Mouse (Mus musculus): ENCODE data around the gene Dock2.

The Dock2 gene

GRCm38 (mm10) chr11:34415884-34416618 is 367.6 kb downstream of the Dock2 start:
- no peak for DNase-seq

- no peak for DNase-seq
These were observed 376.8 kb downstream of the Dock2 start for GRCm38 (mm10) chr11:34406850-34407249.

DNA sequence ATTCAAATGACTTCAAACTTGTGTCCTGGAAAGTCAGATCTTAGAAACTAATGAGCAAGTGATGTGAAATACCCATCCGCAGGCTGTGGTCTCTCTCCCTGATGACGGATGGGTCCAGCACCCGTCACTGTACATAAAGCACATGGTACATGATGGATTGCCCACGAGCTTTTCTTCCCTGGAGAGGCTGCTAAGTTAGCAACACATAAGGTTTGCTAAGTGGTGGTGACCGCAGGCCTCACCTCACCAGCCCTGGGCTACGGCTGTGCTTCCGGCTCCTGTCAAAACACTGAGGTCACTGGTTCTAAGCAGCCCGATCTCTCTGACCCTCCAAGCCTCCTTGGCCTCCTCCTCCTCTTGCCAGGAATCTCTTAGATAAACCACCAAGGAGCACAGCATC is 377.4 kb downstream of the Dock2 start:
- no peak for DNase-seq

GRCm38 (mm10) chr11:34405311-34405710 is 378.4 kb downstream of the Dock2 start:
- no peak for DNase-seq

GRCm38 (mm10) chr11:34401343-34401742 is 382.3 kb downstream of the Dock2 start:
- no peak for DNase-seq

- no peak for DNase-seq
These were observed 385.1 kb downstream of the Dock2 start for GRCm38 (mm10) chr11:34398555-34398954.

- DNase-seq = no peak
These were observed 386.0 kb downstream of the Dock2 start for GRCm38 (mm10) chr11:34397661-34398060.

DNA sequence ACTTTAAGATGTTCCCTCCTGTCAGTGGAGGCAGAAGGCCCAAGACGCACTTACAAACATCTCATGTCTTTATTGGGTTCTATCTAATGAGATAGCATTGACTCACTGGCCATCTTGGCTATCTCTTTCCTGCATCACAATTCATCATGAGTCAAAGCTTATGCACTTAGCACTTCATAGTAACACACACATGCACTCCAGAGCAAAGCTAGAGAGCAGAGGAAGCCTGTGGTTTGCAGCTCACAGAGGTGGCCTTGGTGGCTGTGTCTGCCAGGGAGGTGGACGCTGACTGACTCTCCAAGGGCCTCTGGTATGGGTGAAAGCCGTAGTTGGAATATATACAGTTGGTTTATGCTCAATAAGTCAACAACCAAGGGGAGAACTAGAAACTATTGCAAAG is 387.9 kb downstream of the Dock2 start:
- DNase-seq = no peak

DNA sequence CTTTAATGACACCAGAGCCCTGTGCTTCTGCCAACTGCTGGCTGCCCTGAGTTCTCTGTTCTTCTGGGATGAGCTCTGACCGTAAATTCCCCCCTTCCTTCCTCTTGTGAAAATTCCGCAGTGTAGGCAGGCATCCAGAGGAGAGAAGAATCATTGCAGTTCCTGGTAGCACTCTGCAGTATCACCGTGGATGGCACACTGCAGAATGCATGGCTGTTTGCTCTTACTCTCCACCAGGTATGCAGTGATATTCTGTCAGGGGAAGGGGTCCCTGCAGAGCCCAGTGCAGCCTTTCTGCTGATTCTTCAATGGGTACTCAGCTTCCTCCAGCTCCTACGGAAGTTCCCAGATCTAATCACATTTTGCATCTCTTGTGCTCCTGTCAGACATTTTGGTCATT is 391.6 kb downstream of the Dock2 start:
- no peak for DNase-seq

DNA sequence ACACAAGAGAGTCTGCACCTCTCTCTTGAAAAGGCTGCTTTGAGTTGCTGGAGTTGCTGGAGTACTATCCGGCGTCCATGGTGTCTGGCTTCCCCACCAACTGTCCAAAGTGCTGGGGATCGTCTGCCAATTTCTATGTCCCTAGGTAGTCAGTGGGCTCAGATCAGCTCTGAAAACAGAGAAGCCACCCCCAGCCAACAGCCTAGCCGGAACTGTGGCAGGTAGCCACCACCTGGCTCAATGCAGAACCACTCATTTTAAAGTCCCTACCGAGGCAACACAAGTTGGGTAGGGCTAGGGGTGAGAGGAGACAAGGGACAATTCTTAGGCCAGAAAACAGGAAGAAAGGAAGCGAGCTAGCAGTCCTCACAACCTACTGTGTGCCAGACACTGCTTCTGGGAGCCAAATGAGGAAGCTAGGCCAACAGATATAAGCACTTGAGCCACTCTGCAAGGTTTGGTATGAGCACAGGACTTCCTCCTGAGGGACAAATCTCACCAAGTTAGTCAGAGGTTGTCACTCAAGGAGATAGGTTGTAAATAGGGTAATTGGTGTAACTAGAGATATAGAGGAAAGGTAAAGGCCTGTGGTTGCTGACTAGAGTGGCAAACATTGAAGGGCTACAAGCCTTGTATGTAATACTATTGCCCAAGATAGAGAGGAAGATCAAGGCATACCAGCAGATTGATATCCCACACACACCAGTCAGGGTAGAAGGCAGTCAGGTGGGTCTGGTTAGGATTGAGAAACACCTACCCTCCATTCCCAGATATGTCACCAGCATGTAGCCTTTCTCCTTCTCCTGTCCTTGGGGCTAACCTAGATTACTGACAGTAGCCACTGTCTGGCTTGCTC is 394.2 kb downstream of the Dock2 start:
- no peak for DNase-seq

DNA sequence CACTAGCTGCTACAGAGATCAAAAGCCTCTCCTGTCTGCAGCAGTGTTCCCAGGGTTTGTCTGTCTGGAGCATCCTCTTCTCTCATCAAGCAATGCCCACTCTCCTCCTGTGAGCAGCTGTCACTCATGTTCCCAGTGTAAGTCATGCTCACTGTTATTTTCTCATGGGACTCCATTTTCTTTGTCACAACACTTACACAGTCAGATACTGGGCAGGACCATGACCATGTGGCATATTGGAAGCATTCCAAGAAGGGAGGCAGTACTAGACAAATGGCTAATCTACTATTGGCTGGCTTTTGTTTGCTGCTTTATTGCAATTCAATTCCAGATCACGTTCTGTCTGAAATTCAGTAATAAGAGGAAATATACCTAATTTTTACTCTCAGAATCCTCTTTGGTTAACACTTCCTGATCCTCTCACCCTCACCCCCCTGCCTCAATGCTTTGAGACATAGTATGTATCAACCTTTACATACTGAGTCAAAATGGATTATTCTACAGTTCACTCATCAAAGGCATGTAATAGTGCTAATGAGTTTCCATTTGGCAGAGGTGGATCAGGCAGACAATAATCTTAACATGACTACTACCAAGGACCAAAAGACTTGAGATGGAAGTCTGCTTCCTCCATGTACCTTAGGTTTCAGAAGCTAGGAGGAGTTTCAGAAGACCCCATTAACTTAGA is 398.5 kb downstream of the Dock2 start:
- no peak for DNase-seq

GRCm38 (mm10) chr11:34384178-34384577 is 399.5 kb downstream of the Dock2 start:
- no peak for DNase-seq

GRCm38 (mm10) chr11:34383501-34383900 is 400.2 kb downstream of the Dock2 start:
- no peak for DNase-seq

DNA sequence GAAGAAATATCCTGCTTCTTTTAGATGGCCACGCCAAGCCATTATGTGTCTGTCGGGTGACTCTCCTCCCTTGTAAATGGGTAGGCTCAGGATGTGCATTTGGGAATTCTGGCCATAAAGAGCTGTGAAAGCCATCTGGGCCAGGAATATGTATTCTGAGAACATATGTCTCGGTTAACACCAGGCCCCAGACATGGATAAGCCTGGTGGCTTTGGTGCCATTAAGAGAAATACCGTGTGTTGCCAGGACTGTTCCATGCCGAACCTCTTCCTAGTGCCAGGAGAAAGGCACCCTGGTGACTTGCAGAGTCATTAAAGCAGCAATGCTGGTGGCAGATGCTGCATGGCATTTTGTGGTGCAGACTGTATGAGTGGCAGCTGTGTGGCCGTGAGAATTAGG is 406.0 kb downstream of the Dock2 start:
- no peak for DNase-seq

DNA sequence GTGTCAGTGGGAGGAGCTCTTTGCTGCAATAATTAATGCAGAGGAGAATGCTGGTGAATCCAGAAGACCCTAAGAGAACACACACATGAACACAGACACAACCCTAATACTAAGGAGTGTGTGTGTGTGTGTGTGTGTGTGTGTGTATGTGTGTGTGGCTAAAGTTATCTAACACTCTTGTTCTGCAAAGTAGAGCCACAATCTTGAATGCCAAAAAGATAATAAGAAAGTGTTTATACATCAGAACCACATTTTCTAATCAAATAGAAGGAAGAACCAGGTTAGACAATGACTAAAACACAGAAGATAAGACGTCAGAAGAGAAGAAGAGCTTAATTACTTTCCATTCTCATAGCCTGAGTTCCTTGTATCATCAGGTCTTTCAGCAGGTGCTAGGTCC is 408.1 kb downstream of the Dock2 start:
- DNase-seq = no peak

DNA sequence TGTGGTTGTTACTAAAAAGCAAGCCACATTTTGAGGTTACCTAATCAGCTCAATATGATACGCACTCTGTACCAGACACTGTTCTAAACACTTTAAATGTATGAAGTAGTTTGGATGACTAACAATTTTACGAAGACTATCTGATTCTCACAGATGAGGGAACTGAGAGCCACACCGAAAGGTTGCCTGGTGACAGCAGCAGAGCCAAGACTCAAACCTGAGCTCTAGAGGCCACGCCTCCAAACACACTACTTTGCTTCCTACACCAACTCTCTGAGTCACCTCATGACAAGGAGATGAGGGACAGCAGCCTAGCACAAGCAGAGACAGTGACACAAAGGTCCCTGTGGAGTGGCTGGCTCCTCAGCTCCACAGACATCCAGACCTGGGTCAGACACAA is 411.5 kb downstream of the Dock2 start:
- DNase-seq = no peak

GRCm38 (mm10) chr11:34356109-34356508 is 427.6 kb downstream of the Dock2 start:
- DNase-seq = no peak

GRCm38 (mm10) chr11:34355406-34355805 is 428.3 kb downstream of the Dock2 start:
- DNase-seq = no peak

DNA sequence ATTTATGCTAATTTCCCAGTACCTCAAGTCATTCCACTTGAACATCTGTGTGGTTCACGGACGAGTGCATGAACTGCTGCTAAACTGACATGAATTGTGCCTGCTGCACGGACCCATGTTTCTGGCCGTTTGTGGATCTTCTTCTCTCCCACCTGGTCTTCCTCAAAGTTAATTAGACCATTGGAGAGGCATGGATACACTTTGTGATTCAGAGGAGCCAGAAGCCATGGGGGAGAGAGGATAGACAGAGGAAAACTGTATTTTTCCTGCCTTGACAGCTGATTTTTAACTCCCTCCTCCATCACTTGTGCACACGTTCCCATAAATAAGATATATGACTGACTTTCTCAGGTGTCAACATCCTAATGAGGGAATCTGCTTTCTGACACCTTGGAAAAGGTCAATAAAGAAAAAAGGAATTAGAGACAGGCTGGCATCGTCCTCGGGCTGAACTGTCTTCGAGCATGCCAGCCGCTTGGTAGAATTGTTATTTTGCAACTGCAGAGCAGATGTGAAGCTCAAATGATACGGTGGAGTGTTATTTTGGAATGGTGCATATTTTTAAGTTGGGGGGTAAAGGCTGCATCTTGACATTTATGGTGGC is 434.1 kb downstream of the Dock2 start:
- no peak for DNase-seq

GRCm38 (mm10) chr11:34348287-34348918 is 435.3 kb downstream of the Dock2 start:
- DNase-seq = peak; percentile 46

DNA sequence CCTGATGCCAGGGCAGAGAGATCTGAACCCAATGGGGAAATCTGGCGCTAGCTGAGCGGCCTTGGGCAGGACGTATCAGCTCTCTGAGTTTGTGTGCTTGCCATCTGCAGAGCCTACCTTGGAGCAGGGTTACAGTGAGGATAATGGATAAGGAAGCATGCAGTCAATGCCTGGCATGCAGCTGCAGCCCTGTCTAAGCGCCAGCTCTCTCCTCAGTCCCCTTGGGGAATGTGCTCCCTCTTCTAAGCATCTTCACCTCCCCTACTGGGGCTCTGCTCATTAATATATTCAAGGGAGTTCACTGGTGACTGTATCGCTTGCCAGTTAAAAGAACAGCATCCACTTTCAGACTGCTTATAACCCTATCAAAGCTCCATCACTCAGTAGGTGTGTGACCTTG is 439.4 kb downstream of the Dock2 start:
- no peak for DNase-seq

GRCm38 (mm10) chr11:34343742-34344307 is 439.9 kb downstream of the Dock2 start:
- DNase-seq = no peak

All from right cerebral cortex, postnatal 25 days (tissue).